Mouse (Mus musculus): ENCODE results near the gene Ufm1. TPM values are rescaled to one million over a fixed set of nuclear protein-coding genes. Genes with fewer than 3 reads are reported as not detected.
A peak's percentile ranks its signal among the peaks of the same experiment; 100 is the strongest.

Gene Ufm1
- total RNA-seq (2022): 10 to 100 TPM; 41.0 to 58.0 (median 51.6) TPM

GRCm38 (mm10) chr3:53863383-53864220 is at the start of gene Ufm1:
TSS of gene Ufm1 (minus strand) at chr3:53863830.
- peak; percentile 95 for DNase-seq (ENCODE audit: low spot score)

- peak; percentile 9 for DNase-seq (ENCODE audit: low spot score)
Observed at GRCm38 (mm10) chr3:53890619-53891540, 27.2 kb upstream of the Ufm1 start.

GRCm38 (mm10) chr3:53871596-53871995 is 8.0 kb upstream of the Ufm1 start:
- DNase-seq (ENCODE audit: low spot score): no peak

GRCm38 (mm10) chr3:53870482-53870881 is 6.9 kb upstream of the Ufm1 start:
- DNase-seq (ENCODE audit: low spot score): no peak

GRCm38 (mm10) chr3:53869263-53869662 is 5.6 kb upstream of the Ufm1 start:
- DNase-seq (ENCODE audit: low spot score): no peak

- DNase-seq (ENCODE audit: low spot score): no peak
Observed at GRCm38 (mm10) chr3:53868212-53868611, 4.6 kb upstream of the Ufm1 start.

GRCm38 (mm10) chr3:53854831-53855230 is 8.8 kb downstream of the Ufm1 start:
- no peak for DNase-seq (ENCODE audit: low spot score)

- no peak for DNase-seq (ENCODE audit: low spot score)
Observed at GRCm38 (mm10) chr3:53854261-53854660, 9.4 kb downstream of the Ufm1 start.

GRCm38 (mm10) chr3:53848262-53848661 is 15.4 kb downstream of the Ufm1 start:
- DNase-seq (ENCODE audit: low spot score): no peak

GRCm38 (mm10) chr3:53847726-53848125 is 15.9 kb downstream of the Ufm1 start:
- no peak for DNase-seq (ENCODE audit: low spot score)

- DNase-seq (ENCODE audit: low spot score): no peak
Observed at GRCm38 (mm10) chr3:53846206-53846928, 17.3 kb downstream of the Ufm1 start.

- no peak for DNase-seq (ENCODE audit: low spot score)
Observed at GRCm38 (mm10) chr3:53844786-53845185, 18.8 kb downstream of the Ufm1 start, which contains the start of gene Gm10985. TSS of gene Gm10985 (plus strand) at chr3:53845086.

GRCm38 (mm10) chr3:53834238-53834637 is 29.4 kb downstream of the Ufm1 start:
- DNase-seq (ENCODE audit: low spot score): no peak

- DNase-seq (ENCODE audit: low spot score): no peak
Observed at GRCm38 (mm10) chr3:53813421-53813977, 50.1 kb downstream of the Ufm1 start.

Other genes with a start within 250 kb of the Ufm1 start
- 1 to 10 TPM; 1.1 to 4.9 (median 3.5) TPM for gene Frem2, start 206.5 kb downstream of the Ufm1 start, total RNA-seq (2022)
- gene Gm10985, start 18.7 kb downstream of the Ufm1 start, total RNA-seq (2022): not detected